Mouse (Mus musculus): Measurements from ENCODE around the gene Ncstn.

Ncstn gene

DNA sequence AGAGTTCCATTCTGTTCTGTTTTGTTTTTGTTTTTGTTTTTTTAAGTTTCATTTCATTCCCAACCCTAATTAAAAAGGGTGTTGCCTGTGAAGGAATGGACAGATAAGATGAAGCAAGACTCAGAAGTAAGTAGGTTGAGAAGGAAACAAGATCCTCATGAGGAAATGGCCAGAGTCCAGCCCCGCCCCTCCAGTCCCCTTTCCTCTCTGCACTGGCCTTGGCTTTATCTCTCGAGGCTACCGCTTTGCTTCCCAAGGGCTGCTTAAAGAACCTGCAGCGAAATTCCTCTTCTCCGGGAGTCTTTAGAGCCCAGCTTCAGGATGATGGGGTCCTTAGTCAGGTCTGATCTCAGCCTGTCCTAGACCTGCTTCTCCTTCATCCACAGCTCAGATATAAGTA lies 4.6 kb downstream of the Ncstn start:
- in situ Hi-C loops (cut with MboI; ENCODE audit: low sequenced_read_pairs) = no loop called here

GRCm38 (mm10) chr1:172072604-172073003 lies 10.0 kb downstream of the Ncstn start:
- in situ Hi-C loops (cut with MboI; ENCODE audit: low sequenced_read_pairs) = no loop called here

GRCm38 (mm10) chr1:172071556-172071955 lies 11.0 kb downstream of the Ncstn start:
- in situ Hi-C loops (cut with MboI; ENCODE audit: low sequenced_read_pairs) = no loop called here

- in situ Hi-C loops (cut with MboI; ENCODE audit: low sequenced_read_pairs) = no loop called here
Observed at GRCm38 (mm10) chr1:172070227-172070626, 12.4 kb downstream of the Ncstn start.

DNA sequence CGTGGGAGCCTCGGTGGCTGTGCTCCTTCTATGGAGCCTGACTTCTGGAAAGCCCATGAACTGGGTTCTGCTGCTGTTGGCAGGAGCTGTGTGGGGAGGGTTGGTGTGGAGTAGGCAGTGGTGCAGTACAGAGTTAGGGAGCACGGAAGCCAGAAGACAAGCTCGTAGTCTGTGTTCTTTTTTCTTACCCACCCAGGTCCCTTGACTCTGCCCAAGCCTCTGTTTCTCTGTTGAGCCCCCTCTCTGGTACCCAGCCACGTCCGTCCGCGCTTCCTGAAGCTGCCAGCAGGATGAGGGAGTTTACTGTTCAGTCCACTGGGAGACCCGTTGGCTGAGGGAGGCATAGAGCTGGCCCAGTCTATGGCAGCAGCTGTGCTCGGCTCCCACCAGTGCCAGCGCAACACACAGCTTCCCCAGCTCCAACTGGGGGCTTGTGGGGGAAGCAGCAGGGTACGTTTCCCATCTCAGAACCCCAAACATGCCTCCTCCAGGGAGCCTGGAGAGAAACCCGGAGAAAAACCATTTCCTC lies 17.9 kb downstream of the Ncstn start:
- in situ Hi-C loops (cut with MboI; ENCODE audit: low sequenced_read_pairs) = no loop called here

DNA sequence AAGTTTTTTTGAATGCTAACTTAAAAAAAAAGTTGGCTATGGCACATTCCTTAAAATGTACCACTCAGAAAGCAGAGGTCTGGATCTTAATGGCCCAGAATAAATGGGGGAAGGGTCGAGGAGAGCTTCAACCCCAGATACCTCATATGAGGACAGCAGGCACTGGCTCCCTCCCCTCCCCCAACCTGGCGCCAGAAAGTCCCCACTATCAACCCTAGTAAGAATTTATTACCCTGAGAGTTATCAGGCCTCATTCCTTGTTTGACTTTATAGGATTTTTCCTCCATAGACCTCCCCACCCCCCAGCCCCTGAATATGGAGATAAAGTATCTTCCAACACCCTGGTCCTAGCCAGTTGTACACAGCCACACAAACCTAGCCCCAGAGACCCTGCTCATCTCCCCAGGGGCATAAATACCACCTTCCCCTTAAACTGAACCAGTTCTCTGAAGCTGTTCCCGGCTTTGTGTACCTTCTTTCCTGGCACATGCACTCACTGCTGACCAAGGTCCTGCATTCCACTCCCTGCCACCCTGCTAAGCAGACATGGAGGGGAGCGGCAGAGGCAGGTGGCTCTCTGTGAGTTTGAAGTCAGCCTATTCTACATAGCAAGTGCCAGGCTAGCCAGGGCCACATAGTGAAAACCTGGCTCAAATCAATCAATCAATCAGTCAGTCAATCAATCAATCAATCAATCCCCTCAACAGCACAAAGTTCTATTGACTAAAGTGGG lies 19.1 kb downstream of the Ncstn start:
- in situ Hi-C loops (cut with MboI; ENCODE audit: low sequenced_read_pairs) = no loop called here

- in situ Hi-C loops (cut with MboI; ENCODE audit: low sequenced_read_pairs) = no loop called here
Observed at GRCm38 (mm10) chr1:172062101-172062500, 20.5 kb downstream of the Ncstn start.

- in situ Hi-C loops (cut with MboI; ENCODE audit: low sequenced_read_pairs) = no loop called here
Observed at GRCm38 (mm10) chr1:172061217-172061616, 21.4 kb downstream of the Ncstn start.

GRCm38 (mm10) chr1:172060659-172061058 lies 21.9 kb downstream of the Ncstn start:
- in situ Hi-C loops (cut with MboI; ENCODE audit: low sequenced_read_pairs) = no loop called here

- in situ Hi-C loops (cut with MboI; ENCODE audit: low sequenced_read_pairs) = no loop called here
Observed at GRCm38 (mm10) chr1:172058874-172059273, 23.7 kb downstream of the Ncstn start.

DNA sequence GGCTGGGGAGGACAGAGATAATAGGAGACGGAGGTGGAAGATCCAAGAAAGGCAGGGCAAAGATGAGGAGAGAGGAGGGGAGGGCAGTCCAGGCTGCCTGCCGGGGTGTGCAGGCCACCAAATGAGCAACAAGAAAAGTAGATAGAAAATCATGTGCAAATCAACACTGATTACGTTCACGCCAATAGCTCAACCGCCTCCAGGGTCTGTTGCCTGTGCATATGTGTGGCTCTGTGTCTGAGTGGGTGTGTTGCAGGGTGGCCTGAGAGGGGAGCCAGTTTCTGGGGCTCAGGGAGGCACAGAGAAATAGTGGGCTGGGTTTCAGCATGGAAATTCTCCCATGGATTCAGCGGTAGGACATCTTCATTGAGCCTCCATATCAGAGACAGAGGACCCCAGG lies 24.3 kb downstream of the Ncstn start:
- in situ Hi-C loops (cut with MboI; ENCODE audit: low sequenced_read_pairs) = no loop called here

DNA sequence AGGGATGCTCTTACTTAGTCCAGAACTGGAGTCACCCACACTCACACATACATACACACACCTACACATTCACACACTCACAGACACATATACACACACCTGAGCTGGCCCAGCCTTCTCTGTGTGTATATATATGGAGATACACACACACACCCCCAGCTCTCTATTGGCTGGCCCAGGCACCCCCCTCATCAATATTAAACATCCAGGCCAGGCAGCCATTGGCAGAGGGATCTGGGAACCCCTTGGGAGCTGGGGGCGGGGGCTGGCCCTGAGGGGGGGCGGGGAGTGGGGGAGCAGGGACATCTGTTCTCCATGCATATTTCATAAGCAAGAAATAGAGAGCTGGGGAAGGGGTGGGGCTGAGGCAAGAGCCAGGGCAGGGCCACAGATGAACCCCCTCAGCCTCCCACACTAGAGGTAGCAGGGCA lies 25.1 kb downstream of the Ncstn start, which contains the start of gene Nhlh1:
Gene Nhlh1, minus strand, starts transcription at position 83 of the 431 bp plus-strand sequence.
- in situ Hi-C loops (cut with MboI; ENCODE audit: low sequenced_read_pairs) = no loop called here

GRCm38 (mm10) chr1:172056251-172056650 lies 26.3 kb downstream of the Ncstn start:
- in situ Hi-C loops (cut with MboI; ENCODE audit: low sequenced_read_pairs) = no loop called here

- in situ Hi-C loops (cut with MboI; ENCODE audit: low sequenced_read_pairs) = no loop called here
Observed at GRCm38 (mm10) chr1:172053541-172054440, 28.8 kb downstream of the Ncstn start.

- in situ Hi-C loops (cut with MboI; ENCODE audit: low sequenced_read_pairs) = no loop called here
Observed at GRCm38 (mm10) chr1:172052766-172053279, 29.8 kb downstream of the Ncstn start.

- in situ Hi-C loops (cut with MboI; ENCODE audit: low sequenced_read_pairs) = no loop called here
Observed at GRCm38 (mm10) chr1:172049131-172049782, 33.3 kb downstream of the Ncstn start.

DNA sequence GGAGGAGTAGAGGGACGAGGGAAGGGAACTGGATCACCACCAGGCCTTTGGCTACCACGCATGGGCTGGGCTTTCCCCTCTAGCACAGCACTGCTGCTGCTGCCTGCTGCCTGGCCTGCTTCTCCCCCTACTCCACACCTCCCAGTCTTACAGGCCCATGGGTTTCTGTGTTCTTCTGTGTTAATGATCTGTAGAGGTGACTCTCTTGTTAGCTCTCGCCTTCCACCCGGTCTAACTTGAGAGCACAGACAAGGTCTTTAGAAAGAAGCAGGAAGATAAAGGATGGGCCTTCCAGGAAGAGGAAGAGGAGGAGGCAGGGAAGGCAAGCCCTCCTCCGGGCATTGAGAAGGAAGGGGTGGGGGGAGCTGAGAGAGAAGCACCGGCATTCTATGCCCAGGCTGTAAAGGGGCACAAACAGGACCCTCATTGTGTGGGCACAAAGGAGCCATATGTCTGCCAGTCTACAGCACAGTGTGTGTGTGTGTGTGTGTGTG lies 34.3 kb downstream of the Ncstn start:
- in situ Hi-C loops (cut with MboI; ENCODE audit: low sequenced_read_pairs) = no loop called here

GRCm38 (mm10) chr1:172046938-172047337 lies 35.7 kb downstream of the Ncstn start:
- in situ Hi-C loops (cut with MboI; ENCODE audit: low sequenced_read_pairs) = no loop called here

DNA sequence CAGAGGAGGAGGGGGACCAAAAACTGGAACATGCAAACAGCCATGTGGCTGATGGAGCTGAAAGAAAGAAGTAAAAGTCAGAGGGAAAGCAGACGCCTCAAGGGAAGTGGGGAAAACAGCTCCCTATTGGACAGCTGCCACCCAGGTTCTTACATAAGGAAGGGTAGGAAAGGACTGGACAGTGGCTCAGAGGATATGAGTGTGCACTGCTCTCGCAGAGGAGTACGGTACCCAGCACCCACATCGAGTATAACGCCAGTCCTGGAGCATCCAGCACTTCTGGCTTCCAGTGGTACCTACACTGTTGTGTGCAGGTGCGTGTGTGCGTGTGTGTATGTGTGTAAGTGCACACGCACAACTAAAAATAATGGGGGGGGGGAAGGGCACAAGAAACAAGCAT lies 36.2 kb downstream of the Ncstn start:
- in situ Hi-C loops (cut with MboI; ENCODE audit: low sequenced_read_pairs) = no loop called here

GRCm38 (mm10) chr1:172029914-172030313 lies 52.7 kb downstream of the Ncstn start:
- in situ Hi-C loops (cut with MboI; ENCODE audit: low sequenced_read_pairs) = no loop called here

All from CH12F3 (cell line).